Mouse (Mus musculus) liver, adult 2 months (tissue): Measurements from ENCODE around the gene Ppfia2.

ENCODE experiments used
- CTCF ChIP-seq: fragments of 200-500 bp; IDR thresholded peaks from 2 replicates; pipeline ENCODE4 v1.5.1; 2011; ENCODE audit warnings: low read depth, low read length, control low read depth
- POLR2A ChIP-seq: fragments of 200-500 bp; IDR thresholded peaks from 2 replicates; pipeline ENCODE4 v1.6.1; 2011; ENCODE audit warnings: low read length, control low read depth; ENCODE audit not compliant: insufficient read depth; ENCODE audit errors: extremely low read depth

DNA sequence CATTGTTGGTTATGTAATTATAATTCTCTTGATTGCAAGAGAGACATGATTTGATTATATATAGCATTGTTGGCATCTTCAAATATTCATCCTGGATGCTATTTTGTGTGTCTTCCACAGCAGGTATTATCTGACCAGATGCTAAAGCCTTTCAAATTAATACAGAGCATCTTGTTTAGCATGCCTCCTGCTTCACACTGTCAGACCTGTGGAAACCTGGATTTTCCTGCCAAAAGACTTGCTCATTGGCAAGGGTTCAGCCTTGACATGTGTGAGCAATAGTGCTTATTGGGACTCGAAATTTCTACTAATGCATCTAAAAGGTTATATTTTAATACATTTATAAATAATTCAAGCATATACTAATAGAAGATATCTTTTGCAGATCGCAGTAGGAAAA, 262.1 kb downstream of the Ppfia2 start:
- TF ChIP-seq CTCF (no peak), POLR2A (no peak)
